Mouse (Mus musculus) forebrain, embryonic 14.5 days (tissue): ENCODE measurements around the gene Slc17a2. TPM values are rescaled to one million over a fixed set of nuclear protein-coding genes. Genes with fewer than 3 reads are reported as not detected.
"Not testable (repeated sequence)": the region's sequence is repeated elsewhere in the genome, so short reads cannot be mapped to it uniquely, and the experiment has no call there.

Experiments
- ATAC-seq: fragments of 200-750 bp; cut with Nextera tagmentation; 2 replicates; pipeline ENCODE4 v1.8.0; 2017; ENCODE audit warnings: mild to moderate bottlenecking, moderate library complexity
- DNase-seq: peaks from one replicate; pipeline ENCODE4 v3.0.0-alpha.2; 2015; ENCODE audit warnings: low spot score
- H3K27ac ChIP-seq: fragments of 300-500 bp; sonication (generic); 2 replicates; pipeline ENCODE4 v1.5.1; 2014; ENCODE audit warnings: low read depth, mild to moderate bottlenecking, control low read depth, low read length, moderate library complexity
- H3K27me3 ChIP-seq: fragments of 300-500 bp; sonication (generic); replicated peaks from 2 replicates; pipeline ENCODE4 v1.6.1; 2014; ENCODE audit warnings: low read length, control low read depth, mixed read lengths; ENCODE audit not compliant: control insufficient read depth, insufficient read depth
- H3K36me3 ChIP-seq: fragments of 300-500 bp; sonication (generic); 2 replicates; pipeline ENCODE4 v1.6.1; 2014; ENCODE audit warnings: low read length, control low read depth; ENCODE audit not compliant: control insufficient read depth, insufficient read depth
- H3K4me1 ChIP-seq: fragments of 300-500 bp; sonication (generic); 2 replicates; pipeline ENCODE4 v1.6.1; 2014; ENCODE audit warnings: antibody characterized with exemption, low read length, control low read depth; ENCODE audit not compliant: control insufficient read depth, insufficient read depth
- H3K4me2 ChIP-seq: fragments of 300-500 bp; sonication (generic); 2 replicates; pipeline ENCODE4 v1.6.1; 2014; ENCODE audit warnings: mild to moderate bottlenecking, control low read depth, low read length
- H3K4me3 ChIP-seq: fragments of 300-500 bp; sonication (generic); 2 replicates; pipeline ENCODE4 v1.5.1; 2014; ENCODE audit warnings: low read depth, low read length, control low read depth
- H3K9ac ChIP-seq: fragments of 300-500 bp; sonication (generic); 2 replicates; pipeline ENCODE4 v1.6.1; 2014; ENCODE audit warnings: mild to moderate bottlenecking, low read length, control low read depth, moderate library complexity
- H3K9me3 ChIP-seq: fragments of 300-500 bp; sonication (generic); replicated peaks from 2 replicates; pipeline ENCODE4 v1.6.1; 2016; ENCODE audit warnings: low read length, control low read depth, mixed read lengths; ENCODE audit not compliant: control insufficient read depth
- WGBS: fragments of 180-500 bp; shearing (Covaris S2); extraction: QIAGEN DNeasy Blood & Tissue Kit; methylation state at CpG from one replicate; pipeline ENCODE4 v1.1.7; 2014; 5-methylcytosine and 5-hydroxymethylcytosine counted together
- polyA plus RNA-seq: library from polyadenylated mRNA; unstranded; fragments of >200 nt; fragmentation: Nextera tagmentation; extraction: Ambion mirVana; gene quantifications from 2 replicates; pipeline ENCODE4 v1.2.1, GENCODE M21; 2014

Gene Slc17a2
- polyA plus RNA-seq, 1 experiment from 2014 or later: not detected

DNA sequence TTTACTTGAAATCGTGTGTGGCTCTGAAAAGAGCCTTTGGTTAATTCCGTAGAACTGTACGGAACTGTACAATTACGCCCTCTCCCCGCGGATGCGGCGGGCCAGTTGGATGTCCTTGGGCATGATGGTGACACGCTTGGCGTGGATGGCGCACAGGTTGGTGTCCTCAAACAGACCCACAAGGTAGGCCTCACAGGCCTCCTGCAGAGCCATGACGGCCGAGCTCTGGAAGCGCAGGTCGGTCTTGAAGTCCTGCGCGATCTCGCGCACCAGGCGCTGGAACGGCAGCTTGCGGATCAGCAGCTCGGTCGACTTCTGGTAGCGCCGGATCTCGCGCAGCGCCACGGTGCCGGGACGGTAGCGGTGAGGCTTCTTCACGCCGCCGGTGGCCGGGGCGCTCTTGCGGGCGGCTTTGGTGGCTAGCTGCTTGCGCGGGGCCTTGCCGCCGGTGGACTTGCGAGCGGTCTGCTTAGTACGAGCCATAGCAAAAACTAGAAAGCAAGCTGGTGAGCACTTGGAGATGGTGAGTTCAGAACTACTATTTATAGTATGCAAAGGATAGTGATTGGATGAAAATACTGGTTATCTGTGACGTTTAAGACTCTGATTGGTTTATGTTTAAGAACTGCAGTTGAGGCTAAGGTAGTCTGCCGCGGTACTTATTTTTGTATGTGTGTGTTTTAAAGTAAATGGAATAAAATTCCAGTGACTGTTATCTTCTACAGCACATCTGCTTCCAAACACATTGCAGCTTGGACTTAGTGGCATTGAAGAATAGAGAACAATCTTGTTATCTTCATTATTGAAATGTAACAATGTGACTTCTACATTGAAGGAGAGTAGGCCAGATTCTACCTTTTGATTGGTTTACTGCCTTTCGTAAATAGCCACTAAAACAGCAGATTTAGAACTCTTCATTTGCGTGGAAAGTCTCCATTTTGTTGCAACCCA is 44.6 kb upstream of the Slc17a2 start, which contains the start of gene Hist1h3a:
Gene Hist1h3a, minus strand, starts transcription at position 516 of the 951 bp plus-strand sequence.
- not testable (repeated sequence) for H3K9me3 ChIP-seq, H3K27me3 ChIP-seq, H3K36me3 ChIP-seq
- Histone ChIP-seq H3K9ac (peak within 1 kb of the TSS; percentile 61), H3K4me3 (peak within 1 kb of the TSS; percentile 53), H3K4me2 (peak within 1 kb of the TSS; percentile 89), H3K27ac (peak within 1 kb of the TSS; percentile 88), H3K4me1 (peaks cover 31% of the 10 kb centered on the region)
- under 1% methylated on average over 25 of the region's 52 CpGs for WGBS
- peak; percentile 67 for ATAC-seq
- DNase-seq: peak; percentile 96

DNA sequence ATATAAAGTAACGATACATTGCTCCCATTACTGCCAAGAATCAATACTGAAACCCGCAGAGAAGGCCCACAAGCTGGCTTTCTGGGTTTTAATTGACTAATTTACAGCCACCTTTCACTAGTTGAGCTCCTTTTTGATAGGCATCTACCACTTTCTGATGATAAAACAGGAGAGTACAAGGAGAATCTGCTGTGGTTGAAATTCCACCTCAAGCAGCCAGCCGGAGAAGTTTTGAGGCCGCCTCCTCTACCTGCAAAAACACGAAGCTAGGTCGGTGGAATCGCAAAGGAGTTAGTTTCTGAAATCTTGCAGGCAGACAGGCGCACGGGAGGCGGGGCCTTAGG is 43.6 kb upstream of the Slc17a2 start:
- H3K4me1 ChIP-seq: peaks cover 27% of the 10 kb centered on the region
- peak overlapping the region; percentile 89 for H3K4me2 ChIP-seq
- peak overlapping the region; percentile 53 for H3K4me3 ChIP-seq
- H3K36me3 ChIP-seq: no peaks in the 10 kb centered on the region
- H3K27ac ChIP-seq: peak overlapping the region; percentile 88
- ATAC-seq (no peak), DNase-seq (no peak)
- no peaks in the 10 kb centered on the region for H3K27me3 ChIP-seq
- H3K9me3 ChIP-seq: no peaks in the 10 kb centered on the region
- peak overlapping the region; percentile 21; the same call in 1 of the 2 replicates for H3K9ac ChIP-seq
- 1% methylated on average over 10 of the region's 10 CpGs for WGBS

DNA sequence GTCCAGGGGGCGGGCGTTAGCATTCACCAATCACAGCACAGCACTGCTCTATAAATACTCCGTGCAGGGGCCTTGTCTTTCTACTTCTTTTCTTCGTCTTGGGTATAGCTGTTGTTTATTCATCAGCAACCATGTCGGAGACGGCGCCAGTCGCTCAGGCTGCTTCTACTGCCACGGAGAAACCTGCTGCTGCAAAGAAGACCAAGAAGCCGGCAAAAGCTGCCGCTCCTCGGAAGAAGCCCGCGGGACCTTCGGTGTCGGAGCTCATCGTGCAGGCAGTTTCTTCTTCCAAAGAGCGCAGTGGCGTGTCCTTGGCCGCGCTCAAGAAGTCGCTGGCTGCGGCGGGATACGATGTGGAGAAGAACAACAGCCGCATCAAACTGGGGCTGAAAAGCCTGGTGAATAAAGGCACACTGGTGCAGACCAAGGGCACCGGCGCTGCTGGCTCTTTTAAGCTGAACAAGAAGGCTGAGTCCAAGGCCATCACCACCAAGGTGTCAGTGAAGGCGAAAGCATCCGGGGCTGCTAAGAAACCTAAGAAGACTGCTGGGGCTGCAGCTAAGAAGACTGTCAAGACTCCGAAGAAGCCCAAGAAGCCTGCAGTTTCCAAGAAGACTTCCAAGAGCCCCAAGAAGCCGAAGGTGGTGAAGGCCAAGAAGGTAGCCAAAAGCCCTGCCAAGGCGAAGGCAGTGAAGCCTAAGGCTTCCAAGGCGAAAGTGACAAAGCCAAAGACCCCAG is 43.0 kb upstream of the Slc17a2 start, which contains the start of gene Hist1h1a:
Gene Hist1h1a, plus strand, starts transcription at position 81 of the 738 bp plus-strand sequence.
- H3K27ac ChIP-seq: peak within 1 kb of the TSS; percentile 89
- H3K4me2 ChIP-seq: peak within 1 kb of the TSS; percentile 89
- H3K9me3 ChIP-seq: no peaks in the 10 kb centered on the region
- WGBS: 3% methylated on average over 34 of the region's 34 CpGs
- H3K4me3 ChIP-seq: peak within 1 kb of the TSS; percentile 53
- H3K4me1 ChIP-seq: peaks cover 27% of the 10 kb centered on the region
- no peaks in the 10 kb centered on the region for H3K36me3 ChIP-seq
- ATAC-seq (peak; percentile 71), DNase-seq (peak; percentile 97)
- H3K27me3 ChIP-seq: no peaks in the 10 kb centered on the region
- peak within 1 kb of the TSS; percentile 76 for H3K9ac ChIP-seq

DNA sequence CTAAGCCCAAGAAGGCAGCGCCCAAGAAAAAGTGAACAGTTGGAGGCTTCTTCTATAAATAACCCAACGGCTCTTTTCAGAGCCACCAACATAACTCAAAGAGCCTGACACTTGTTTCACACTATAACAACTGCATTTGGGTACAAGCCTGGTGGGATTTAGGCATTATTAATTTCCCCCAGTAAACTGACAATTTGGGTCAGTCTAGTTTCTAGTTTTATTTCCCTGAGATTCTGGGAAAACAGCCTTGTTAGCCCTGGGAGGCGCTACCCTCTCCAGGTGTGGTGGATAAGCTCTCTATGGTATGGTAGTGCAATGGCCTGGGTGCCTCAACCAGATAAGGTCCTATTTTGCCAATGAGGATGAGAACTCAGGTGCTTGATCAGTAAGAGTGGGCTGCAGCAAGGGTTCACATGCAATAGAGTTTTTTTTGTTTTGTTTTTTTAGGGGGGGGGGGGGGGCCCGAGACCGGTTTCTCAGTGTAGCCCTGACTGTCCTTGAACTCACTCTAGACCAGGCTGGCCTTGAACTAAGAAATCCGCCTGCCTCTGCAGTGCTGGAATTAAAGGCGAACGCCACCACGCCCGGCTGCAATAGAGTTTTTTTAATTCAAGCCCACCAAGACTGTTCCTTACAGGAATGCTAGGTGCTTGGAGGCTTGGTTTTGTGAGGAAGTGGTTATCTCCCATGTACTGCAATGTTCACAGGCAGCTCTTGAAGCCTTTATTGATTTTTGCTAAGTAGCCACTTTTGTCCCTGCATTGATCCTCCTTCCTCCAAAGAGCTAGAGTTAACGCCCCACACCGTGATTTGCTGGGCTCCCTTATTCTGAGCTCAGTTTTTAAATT is 42.2 kb upstream of the Slc17a2 start:
- WGBS: 33% methylated on average over 12 of the region's 12 CpGs
- no peaks in the 10 kb centered on the region for H3K36me3 ChIP-seq
- peaks cover 27% of the 10 kb centered on the region for H3K4me1 ChIP-seq
- no peaks in the 10 kb centered on the region for H3K27me3 ChIP-seq
- H3K4me2 ChIP-seq: peak overlapping the region; percentile 89
- H3K9me3 ChIP-seq: no peaks in the 10 kb centered on the region
- no peak for DNase-seq
- no peak for ATAC-seq
- H3K9ac ChIP-seq: peak overlapping the region; percentile 76
- H3K27ac ChIP-seq: peak overlapping the region; percentile 89; the same call in 1 of the 2 replicates
- peak overlapping the region; percentile 53 for H3K4me3 ChIP-seq

DNA sequence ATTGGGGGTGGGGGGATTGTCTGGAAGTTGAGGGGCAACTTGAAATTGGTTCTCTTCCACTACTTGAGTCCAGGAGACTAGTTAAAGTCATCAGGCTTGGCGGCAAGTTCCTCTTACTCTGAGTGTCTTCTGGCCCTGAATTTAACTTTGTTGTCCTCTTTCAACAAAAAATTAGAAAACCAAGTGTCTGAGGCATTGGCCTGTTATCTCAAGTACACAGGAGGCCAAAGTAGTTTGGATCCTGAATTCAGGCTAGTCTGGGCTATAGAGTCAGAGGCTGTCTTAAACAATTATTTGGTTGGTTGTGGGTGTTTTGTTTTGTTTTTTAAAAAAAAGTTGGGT is 41.6 kb upstream of the Slc17a2 start:
- ATAC-seq: no peak
- WGBS: 57% methylated on average over 1 of the region's 1 CpGs
- H3K4me2 ChIP-seq: no peak overlapping the region

DNA sequence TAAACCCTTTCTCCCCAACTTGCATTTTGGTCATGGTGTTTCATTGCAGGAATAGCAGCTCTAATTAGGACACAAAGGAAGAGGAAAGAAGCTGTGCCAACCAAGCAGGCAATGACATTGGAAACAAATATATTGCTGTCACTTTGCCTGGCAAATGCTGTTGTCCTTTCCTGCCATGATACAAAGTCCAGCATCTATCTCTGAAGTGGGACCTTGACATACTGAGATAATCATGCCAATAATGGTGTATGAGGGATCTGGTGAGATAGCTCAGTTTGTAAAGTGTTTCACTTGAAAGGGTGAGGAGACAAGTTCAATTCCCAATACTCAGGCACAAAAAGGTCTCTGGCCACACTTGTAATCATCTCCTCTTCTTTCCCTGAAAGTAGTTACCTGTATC is 40.0 kb upstream of the Slc17a2 start:
- DNase-seq: no peak
- H3K36me3 ChIP-seq: no peaks in the 10 kb centered on the region
- no peak for ATAC-seq

More for the DNA sequence above, 41.6 kb upstream of the Slc17a2 start:
- Histone ChIP-seq H3K36me3 (no peaks in the 10 kb centered on the region), H3K27me3 (no peaks in the 10 kb centered on the region), H3K4me1 (peaks cover 24% of the 10 kb centered on the region), H3K4me3 (no peak overlapping the region), H3K9me3 (no peaks in the 10 kb centered on the region), H3K27ac (no peak overlapping the region), H3K9ac (no peak overlapping the region)
- DNase-seq: no peak

DNA sequence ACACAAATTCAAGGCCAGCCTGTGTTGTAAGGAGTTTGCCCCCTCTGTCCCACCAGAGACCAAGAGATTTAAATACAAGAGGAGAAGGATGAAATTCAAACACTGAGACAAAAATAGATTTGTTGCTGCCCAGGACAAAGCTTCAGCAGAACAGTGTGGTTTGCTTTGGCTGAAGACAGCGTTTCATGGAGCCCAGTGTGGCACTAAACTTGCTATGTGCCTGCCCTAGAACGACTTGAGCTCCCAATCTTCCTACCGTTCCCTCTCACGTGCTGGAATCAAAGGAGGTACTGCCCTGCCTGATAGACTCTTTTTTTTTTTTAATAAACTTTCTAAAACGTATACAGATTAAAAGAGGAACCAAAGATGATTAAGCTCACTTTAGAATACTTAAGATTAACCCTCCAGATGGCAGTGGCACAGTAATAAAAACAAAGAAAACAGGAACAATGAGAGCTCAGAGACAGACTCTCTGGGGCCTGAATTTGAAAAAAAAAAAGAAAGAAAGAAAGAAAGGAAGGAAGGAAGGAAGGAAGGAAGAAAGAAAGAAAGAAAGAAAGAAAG is 37.9 kb upstream of the Slc17a2 start:
- Histone ChIP-seq H3K4me3 (no peak overlapping the region), H3K36me3 (no peaks in the 10 kb centered on the region), H3K27me3 (no peaks in the 10 kb centered on the region), H3K9ac (no peak overlapping the region), H3K27ac (no peak overlapping the region), H3K9me3 (no peaks in the 10 kb centered on the region), H3K4me1 (peaks cover 8% of the 10 kb centered on the region), H3K4me2 (no peak overlapping the region)
- no peak for DNase-seq
- ATAC-seq: no peak
- 31% methylated on average over 5 of the region's 5 CpGs for WGBS

More for the DNA sequence above, 40.0 kb upstream of the Slc17a2 start:
- Histone ChIP-seq H3K9ac (no peak overlapping the region), H3K4me3 (no peak overlapping the region), H3K4me2 (no peak overlapping the region), H3K27ac (no peak overlapping the region), H3K9me3 (no peaks in the 10 kb centered on the region), H3K4me1 (peaks cover 16% of the 10 kb centered on the region), H3K27me3 (no peaks in the 10 kb centered on the region)

DNA sequence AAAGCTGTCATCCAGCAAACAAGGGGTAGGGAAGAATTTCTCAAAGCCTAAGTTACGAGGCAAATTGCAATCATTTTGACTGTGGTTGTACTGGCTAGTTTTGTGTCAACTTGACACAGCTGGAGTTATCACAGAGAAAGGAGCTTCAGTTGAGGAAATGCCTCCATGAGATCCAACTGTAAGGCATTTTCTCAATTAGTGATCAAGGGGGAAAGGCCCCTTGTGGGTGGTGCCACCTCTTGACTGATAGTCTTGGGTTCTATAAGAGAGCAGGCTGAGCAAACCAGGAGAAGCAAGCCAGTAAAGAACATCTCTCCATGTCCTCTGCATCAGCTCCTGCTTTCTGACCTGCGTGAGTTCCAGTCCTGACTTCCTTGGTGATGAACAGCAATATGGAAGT is 37.2 kb upstream of the Slc17a2 start, which contains the start of gene Trim38:
Gene Trim38, plus strand, starts transcription at position 301 of the 400 bp plus-strand sequence.
- not testable (repeated sequence) for DNase-seq, H3K9ac ChIP-seq, H3K27me3 ChIP-seq, H3K27ac ChIP-seq, H3K36me3 ChIP-seq, ATAC-seq, H3K9me3 ChIP-seq, H3K4me2 ChIP-seq, H3K4me1 ChIP-seq, H3K4me3 ChIP-seq
- 78% methylated on average over 2 of the region's 2 CpGs for WGBS
